Mouse (Mus musculus) CD8-positive naive resting alpha-beta T cell, adult 2 months (primary cell): ENCODE measurements around the gene Ap3b1.
"Not testable (repeated sequence)": the region's sequence is repeated elsewhere in the genome, so short reads cannot be mapped to it uniquely, and the experiment has no call there.

ENCODE experiments used
- DNase-seq, 2 experiments: peaks; one replicate each; pipeline ENCODE4 v3.0.0; 2022; ENCODE audit warnings: low read depth in 2 of 2, low spot score in 2 of 2

The Ap3b1 gene

DNA sequence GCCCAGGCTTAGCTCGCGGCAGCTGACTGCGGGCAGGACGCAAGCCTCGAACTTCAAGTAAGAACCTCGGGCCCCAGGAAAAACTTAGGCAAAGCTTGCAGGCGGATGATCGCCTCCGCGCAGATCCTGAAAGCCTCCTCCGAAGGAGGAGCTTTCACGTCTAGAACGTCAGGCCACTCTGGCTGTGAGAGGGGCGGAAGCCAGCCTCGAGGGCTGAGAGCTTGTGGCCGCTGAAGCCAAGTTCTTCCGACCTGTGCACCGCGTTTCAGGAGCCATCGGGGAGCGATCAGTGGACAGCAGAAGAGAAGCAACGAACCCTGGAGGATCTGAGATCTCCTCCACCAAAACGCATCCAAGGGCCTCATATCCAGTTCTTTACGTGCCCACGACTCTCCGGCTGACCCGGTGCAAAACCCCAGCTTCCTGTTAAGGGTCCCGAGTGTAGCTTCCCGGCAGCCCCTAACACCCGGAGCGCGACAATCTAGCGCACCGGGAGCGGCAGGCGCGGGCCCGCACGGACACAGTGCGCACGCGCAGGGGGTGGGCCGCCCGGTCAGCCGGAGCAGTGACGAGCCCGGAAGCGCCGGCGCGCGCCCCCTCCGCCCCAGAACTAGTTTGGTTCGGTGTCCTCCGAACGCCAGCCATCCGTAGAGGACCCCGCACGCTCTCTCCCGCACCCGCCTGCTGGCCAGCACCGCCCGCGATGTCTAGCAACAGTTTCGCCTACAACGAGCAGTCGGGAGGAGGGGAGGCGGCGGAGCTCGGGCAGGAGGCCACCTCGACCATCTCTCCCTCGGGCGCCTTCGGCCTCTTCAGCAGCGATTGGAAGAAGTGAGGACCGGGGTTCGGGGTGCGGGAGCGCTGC is at the start of gene Ap3b1:
Gene Ap3b1, plus strand, starts transcription at position 560 of the 865 bp plus-strand sequence.
- peak; percentile 75 to 77 for DNase-seq

DNA sequence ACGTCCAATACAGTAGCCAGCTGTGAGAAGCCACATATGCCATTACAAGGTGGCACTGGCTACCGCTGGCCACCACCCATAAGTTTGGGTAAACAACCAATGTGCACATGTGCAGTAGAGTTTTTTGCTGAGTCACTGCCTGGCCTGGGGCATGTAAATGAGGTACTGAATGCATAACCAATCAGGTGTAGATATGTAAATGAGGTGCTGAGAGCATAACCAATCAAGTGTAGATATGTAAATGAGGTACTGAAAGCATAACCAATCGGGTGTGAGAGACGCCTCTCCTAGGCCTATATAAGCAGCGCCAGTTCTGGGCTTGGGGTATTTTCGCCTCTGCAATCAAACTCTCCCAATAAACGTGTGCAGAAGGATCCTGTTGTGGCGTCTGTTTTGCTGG is 45.9 kb upstream of the Ap3b1 start:
- DNase-seq: not testable (repeated sequence)

DNA sequence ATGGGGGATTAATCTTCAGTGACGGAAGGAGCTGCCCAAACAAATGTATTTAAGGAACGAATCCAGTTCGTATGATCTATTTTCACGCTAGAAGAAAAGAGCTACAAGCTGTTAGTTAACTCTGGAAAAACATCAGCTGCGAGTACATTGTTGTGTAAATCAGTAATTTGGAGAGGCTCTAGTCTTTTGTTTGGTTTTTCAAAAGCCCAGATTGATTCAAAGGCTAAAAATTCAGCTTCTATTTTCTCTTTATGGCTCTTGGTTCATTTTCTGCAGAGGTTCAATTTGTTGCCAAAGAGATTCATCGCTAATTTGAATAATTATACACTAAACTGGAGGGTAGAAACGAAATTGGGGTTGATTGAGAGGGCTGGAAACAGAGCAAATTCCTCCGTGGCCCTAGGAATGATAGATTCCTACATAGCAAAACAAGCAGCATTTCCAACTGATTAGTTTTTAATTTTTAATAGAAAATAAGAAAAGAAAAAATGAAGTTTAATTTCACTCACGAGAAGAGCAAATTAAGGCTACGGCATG is 41.7 kb upstream of the Ap3b1 start:
- DNase-seq: no peak

DNA sequence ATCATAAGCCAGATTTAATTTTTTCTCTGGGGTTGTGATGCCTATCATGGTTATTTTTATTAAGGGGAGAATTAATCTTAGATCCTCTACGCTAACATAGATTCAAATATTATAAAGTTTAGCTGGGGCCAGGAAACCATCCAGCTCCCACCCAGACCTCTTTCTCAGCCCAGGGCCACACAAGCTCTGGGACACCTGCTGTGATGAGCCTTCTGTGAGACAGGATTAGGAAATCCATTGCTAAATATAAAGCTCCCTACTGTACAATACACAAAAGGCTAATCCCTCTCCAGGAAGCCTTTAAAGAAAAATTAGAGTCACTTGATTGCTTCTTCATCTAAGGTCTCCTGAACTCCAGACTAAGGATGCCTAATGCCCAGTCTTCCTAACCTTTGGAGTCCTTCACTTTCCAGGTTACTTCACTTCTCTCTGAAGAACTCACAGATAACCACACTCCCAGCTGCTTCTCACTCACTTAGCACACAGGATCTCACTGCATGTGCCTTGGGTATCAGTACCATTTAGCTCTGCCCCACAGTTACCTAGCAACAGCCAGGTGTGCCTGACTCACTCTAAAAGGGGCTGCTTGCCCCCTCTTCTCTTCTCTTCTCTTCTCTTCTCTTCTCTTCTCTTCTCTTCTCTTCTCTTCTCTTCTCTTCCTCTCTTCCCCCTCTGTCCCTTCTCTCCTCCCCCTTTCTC is 37.5 kb upstream of the Ap3b1 start:
- DNase-seq: no peak

DNA sequence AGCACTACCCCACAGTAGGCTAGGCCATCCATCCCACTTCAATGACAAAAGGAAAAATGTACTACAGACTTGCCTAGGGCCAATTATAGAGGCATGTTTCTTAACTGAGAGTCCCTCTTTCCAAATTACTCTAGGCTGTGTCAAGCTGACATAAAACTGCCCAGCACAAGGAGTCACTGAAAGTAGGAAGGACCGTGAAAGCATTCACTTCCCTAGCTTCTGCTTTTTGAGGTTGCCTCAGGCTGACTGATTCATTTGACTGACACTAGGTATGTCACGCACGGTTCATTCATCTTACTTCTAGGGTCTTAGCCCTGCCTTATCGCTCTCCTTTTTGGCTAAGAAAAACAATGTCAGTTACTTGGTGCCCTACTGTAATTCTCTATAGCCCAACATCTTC is 36.3 kb upstream of the Ap3b1 start:
- no peak for DNase-seq

DNA sequence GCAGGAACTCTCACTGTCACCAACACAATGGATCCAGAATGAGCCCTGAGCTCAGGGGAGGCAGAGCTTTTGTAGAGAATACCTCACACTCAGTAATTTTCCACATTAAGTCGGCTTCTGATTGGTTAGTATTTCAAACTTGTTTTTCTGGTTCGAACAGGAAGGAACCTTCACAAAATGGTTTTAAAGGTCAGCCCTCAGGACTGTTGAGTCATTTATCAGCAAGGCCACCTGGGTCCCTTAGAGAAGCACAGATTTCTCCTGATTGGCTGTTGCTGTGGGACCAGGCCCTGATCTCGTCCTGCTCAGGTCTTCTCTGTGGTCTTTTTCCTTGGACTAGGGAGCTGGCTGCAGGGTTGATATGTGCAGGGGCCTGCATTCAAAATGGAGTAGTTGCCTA is 30.7 kb upstream of the Ap3b1 start:
- no peak for DNase-seq

DNA sequence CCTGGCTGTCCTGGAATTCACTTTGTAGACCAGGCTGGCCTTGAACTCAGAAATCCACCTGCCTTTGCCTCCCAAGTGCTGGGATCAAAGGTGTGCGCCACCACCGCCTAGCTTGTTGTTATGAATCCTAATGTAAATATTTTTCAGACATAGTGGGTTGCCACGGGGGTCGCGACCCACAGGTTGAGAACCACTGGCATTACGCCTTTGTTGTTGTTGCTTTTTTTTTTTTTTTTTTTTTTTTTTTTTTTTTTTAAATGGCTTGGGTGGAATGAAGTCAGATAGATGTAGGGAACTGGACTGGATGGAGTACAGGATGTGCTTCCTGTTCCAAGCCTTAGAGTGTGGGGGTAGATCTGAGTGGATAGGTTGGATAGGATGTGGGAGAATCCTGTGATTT is 29.8 kb upstream of the Ap3b1 start:
- not testable (repeated sequence) for DNase-seq

DNA sequence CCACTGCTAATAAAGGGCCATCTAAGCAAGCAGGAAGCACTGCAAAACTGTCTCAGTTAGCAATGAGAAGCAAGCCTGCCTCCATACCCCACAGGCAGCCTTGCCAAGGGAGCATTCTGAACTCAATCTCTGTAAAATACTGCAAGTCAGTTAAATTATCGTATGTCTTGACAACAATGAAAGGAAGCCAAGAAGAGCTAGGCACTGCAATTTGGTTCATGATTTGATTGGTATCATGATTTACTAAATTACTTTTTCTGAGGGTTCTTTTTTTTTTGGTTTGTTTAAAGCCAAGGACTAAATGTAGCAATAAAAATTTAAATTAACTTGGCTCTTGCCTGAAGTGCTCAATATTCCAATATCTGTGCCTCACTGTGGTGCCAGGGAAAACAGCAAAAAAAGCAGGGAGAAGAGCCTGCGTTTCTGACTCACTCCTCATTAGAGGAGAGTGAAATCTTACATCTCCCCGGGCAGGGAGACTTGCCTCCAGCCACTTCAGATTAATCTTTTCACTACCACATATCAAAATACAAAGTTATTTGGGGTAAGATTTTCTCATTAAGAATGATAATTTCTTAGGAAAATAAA is 28.3 kb upstream of the Ap3b1 start:
- DNase-seq: no peak

DNA sequence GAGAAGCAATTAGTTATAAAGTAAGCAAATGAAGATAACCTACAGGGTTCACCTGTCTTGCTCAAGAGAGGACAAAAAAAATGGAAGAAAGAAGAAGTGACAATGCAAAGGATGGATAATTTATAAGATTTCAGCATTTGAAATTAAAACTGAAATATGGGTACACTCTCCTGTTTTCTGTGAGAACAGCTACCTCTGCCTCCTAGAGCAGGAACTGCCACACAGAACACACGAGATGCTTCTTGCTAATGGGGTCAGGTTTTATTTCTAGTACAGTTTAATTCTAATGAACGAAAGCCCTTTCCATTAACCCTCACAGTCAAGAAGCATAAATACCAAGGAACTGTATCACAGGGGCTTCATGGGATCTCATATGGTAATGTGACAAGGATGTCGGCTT is 20.4 kb upstream of the Ap3b1 start:
- DNase-seq: no peak

DNA sequence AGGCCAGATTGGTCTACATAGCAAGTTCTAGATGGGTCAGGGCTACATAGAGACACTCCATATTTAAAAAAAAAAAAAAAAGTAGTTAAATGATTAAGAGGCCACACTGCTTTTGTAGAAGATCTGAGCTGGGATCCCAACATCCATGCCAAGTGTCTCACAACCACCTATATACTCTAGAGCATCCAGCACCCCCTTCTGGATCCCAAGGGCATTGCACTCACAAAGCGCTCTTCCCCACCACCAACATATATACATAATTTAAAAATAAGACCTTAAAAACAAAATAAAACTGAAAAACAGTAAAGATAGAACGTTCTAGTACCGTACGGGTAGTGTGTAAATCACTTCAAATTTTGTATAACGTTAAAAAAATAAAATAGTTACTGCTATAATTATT is 15.6 kb upstream of the Ap3b1 start:
- no peak for DNase-seq

DNA sequence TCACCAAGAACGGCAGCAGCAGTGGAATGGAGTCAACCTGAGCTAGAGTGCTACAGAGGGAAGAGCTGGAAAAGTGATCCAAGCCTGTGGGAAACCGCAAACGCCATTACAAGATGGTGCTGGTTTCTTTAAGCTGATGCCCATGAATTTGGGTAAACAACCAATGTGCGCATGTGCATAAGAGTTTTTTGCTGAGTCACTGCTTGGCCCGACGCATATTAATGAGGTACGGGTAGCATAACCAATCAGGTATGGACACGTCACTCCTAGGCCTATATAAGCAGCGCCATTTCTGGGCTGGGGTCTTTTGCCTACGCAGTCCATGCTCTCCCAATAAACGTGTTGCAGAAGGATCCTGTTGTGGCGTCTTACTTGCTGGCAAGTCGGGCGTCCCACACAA is 14.2 kb upstream of the Ap3b1 start:
- not testable (repeated sequence) for DNase-seq

DNA sequence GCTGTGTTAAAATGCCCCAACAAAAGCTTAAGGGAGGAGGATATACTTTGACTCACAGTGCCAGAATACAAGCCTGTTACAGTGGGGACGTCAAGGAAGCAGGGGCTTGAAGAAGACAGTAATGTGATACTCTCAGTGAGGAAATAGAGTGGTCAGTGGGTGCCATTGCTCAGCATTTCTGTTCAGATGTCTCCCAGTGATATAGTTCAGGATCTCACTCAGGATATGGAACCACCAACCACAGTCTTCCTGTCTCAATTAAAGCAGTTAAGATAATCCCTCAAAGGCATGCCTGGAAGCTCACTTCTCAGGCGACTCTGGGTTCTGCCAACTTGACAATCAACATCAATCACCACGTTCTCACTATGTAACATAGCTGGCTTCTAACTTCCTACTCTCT is 4.2 kb upstream of the Ap3b1 start:
- DNase-seq: no peak

DNA sequence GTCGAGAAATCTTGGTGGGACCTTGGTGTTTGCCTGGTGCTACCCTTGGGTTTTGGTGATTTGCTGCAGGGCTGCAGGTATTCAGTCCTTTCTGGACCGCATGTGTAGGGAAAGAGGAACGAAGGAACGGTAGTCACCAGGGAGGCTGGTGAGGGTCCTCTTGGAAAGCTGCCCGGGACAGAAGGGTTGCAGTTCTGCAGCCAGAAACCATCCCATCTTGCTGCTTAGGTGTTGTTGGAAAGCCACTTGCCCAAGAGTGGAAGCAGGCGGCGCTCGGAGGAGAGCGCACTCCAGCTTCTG is 709 bp upstream of the Ap3b1 start:
- DNase-seq: no peak

DNA sequence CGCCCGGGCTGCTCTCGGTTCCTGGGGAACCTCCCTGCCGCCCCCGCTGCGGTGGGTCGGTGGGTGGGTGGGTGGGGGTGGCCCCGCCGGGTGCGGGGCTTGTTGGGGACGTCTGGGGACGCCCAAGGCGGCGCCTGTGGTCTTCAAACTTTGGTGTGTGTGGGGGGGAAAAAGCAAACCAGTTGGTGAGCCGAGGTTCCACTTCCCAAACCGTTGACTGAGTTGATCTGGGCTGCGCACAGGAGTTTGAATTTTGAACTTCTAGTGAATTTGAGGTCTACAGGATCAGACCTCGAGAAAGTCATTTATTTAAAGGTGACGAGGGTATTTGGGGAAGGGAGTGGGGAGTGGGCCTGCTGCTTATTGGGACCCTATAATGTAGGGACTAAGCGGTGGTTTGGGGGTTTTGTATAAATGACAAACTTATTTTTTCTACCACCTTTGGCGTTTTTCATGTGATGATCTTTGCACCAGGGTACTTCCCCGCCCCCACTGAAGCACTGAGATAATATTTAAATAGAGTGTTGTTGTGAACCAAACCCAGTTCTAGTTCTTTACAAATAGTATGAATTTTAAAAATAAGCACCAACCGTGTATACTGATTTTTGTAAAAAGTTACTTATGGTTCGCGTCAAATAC is 641 bp downstream of the Ap3b1 start:
- no peak for DNase-seq

DNA sequence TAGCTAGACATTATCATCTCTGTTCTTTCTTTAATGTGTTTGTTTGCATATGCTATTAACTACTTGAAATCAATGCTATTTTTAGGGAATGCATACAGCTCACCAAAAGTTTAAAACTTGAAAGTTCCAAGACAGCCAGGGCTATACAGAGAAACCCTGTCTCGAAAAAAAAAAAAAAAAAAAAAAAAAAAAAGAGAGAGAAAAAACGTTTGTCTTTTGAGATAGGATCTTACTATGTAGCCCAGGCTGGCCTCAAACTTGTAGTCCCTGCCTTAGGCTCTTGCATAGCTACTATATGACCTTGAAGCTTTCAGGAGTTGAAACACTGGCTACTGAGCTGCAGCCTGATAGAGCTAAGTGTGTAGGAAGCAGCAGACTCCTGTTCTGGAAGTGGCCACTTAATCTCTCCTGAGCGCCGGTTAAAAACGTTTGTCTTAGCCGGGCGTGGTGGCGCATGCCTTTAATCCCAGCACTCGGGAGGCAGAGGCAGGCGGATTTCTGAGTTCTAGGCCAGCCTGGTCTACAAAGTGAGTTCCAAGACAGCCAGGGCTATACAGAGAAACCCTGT is 2.3 kb downstream of the Ap3b1 start:
- DNase-seq: not testable (repeated sequence)

DNA sequence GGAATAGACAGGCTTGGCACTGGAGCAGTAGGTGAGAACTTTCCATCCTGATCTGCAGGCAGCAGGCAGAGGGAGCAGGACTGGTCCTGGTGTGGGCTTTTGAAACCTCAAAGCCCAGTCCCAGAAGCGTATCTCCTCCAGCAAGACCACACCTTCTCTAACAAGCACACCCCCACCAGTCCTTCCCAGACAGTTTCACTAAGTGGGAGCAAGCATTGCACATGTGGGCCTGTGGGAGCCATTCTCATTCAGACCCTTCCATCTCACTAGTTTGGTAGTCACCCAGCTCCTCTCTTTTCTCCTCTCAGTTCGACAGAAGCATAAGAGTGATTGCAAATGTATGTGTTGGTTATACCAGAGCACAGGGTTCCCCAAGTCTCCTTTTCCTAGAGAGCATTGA is 5.6 kb downstream of the Ap3b1 start:
- DNase-seq: no peak

DNA sequence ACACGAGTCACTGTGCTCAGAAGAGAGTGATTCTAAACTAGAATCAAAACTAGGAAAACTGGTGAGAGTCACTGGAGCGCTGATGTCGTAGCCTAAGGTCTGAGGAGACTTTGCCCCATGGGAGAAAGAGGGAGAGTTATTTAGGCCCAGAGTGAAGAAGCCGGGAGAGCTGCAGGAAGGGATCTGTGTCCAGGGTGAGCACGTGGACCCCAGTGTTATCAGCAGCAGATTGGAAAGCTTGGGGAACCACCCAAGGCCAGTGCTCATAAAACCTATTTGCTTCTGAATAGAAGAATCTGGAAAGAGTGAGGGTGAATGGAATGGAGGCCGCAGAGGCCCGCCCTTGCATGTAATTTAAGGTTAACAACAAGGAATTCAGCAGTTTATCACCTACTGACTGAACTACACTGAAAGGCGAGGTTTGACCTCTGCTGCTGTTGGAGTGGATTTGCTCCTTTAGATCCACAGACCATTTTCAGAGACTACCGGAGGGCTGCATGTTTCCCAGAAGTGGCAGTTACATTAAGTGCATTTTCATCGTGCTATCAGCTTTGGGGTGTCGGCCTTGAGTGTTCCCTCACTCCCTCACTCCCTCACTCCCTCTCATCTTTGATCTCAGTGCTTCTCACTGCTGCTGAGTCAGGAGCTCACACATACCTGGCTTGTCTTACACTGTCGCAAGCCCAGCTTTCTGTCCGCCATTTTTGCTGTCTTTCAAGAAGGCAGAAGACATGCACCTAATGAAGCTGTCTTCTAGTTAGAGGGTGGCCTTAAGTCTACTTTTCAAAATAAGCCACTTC is 6.5 kb downstream of the Ap3b1 start:
- no peak for DNase-seq

DNA sequence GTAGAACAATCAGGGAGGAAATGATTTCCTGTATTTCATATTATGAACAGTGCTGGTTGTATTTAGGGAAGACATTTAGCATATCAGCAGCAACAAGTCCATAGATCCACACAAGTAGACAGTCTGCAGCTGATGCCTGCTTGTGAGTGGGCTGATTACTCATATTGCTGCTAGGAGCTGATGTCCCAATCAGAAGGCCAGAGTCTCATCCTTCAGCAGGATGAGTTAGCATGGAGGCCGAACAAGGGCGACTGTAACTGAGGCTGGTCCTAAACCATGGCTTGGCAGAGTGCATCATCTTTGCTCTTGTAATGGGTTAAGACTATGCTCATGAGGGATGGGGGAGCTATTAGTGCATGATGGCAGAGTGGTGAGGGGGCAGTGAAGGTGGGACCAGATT is 9.1 kb downstream of the Ap3b1 start:
- DNase-seq: no peak

DNA sequence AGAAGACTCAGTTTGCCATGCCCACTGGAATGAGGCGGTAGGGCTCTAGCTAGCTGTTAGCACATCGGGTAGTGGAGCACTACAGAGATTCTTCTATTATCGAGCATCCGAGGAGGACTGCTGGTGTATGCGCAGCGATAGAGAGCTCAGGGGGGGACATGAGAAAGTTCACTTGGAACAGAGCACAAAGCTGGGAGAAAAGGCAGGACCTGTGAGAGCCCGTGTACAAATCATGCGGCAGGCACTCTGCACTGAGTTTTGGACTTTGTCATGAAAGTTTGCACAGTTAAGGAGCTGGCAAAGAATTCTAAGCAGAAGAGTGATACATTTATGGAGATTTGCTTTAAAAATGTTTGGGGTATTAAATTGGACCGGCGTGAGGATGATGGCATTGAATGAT is 11.8 kb downstream of the Ap3b1 start:
- DNase-seq: no peak

DNA sequence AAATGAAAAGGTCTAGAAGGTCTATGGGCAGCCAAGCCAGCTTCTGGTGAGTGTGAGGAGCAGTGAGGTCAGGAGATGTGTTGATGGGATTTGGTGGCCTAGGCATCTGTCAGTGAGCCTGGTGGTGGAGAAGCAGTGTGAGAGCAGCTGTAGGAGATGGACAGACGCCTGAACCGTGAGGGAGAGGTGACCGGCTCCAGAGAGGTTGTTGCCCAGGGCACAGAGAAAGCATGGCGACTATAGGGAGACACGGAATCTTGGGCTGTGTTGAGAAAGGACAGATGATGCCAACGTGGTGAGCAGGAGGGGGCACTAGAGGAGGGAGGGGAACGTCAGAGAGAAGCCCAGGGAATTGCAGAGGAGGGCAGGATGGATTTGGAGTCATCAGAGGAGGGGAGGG is 13.3 kb downstream of the Ap3b1 start:
- DNase-seq: no peak

DNA sequence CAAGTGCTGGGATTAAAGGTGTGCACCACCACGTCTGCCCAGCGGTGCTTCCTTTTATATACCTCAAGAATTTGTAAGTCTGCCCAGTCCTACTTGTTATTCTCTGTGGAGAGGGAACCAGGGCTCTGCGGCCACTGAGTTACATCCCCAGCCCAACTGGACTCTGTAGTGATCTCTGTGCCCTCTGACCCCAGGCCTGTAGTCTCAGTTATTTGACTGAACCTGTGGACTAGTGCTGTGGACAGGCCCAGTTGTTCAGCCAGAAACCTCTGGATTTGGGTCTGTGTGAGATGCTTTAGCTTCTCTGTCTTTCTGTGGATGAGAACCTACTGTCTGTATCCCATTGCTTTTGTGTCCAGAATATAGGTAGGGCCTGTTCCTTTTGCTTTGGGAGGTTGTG is 15.4 kb downstream of the Ap3b1 start:
- no peak for DNase-seq
